9 mouse cellular contexts compared by ENCODE assay signal in genomic region chr7:19178035-19178434, GRCm38 (mm10). TPM values are rescaled to one million over a fixed set of nuclear protein-coding genes. Genes with fewer than 3 reads are reported as not detected.
DNase-seq lines count a peak whose midpoint lies in the region; ATAC-seq lines count a peak whose summit lies in the region.
"Had no signal": no experiment of that assay in that cellular context is flagged by ENCODE, and none has a peak within 500 bp of the region (broad histone marks: within the 10 kb centered on the region; RNA-seq: fewer than 3 reads in every experiment).

No protein-coding gene starts in this region.

- WGBS in heart, embryonic 15.5 days: 12% methylated on average over 18 of the region's 18 CpGs
- 7% methylated on average over 18 of the region's 18 CpGs for WGBS in forebrain, embryonic 11.5 days
- WGBS in liver, embryonic 12.5 days (ENCODE audit: insufficient replicate concordance): 12% methylated on average over 18 of the region's 18 CpGs

- no peaks in the 10 kb centered on the region for H3K9me3 ChIP-seq in heart, embryonic 15.5 days (replicated peaks)
- no peaks in the 10 kb centered on the region for H3K9me3 ChIP-seq in forebrain, embryonic 11.5 days (ENCODE audit: control insufficient read depth, low read length)
- no peaks in the 10 kb centered on the region for H3K9me3 ChIP-seq in liver, embryonic 12.5 days (replicated peaks)

- no peak overlapping the region for H3K27ac ChIP-seq in heart, embryonic 15.5 days
- H3K27ac ChIP-seq in forebrain, embryonic 11.5 days (ENCODE audit: low read depth, low read length): no peak overlapping the region
- H3K27ac ChIP-seq in liver, embryonic 12.5 days: no peak overlapping the region
- H3K27ac ChIP-seq: liver, embryonic 14.5 days had no signal

- no peaks in the 10 kb centered on the region for H3K36me3 ChIP-seq in heart, embryonic 15.5 days
- H3K36me3 ChIP-seq in forebrain, embryonic 11.5 days (ENCODE audit: control insufficient read depth, insufficient read depth, low read length): no peaks in the 10 kb centered on the region
- H3K36me3 ChIP-seq in liver, embryonic 12.5 days: no peaks in the 10 kb centered on the region

- intact Hi-C loops in heart, postnatal 10 days (cut with DNase I): loop anchor here (1.0 to 5.0 kb wide), 5 partner anchors 19 to 164 kb away; partner anchors contain the start of genes Ercc1, Ppm1n and Rtn2

- H3K9ac ChIP-seq in heart, embryonic 15.5 days: no peak overlapping the region
- no peak overlapping the region for H3K9ac ChIP-seq in forebrain, embryonic 11.5 days (ENCODE audit: low read length)
- no peak overlapping the region for H3K9ac ChIP-seq in liver, embryonic 12.5 days
- H3K9ac ChIP-seq: liver, embryonic 14.5 days had no signal

- H3K27me3 ChIP-seq in heart, embryonic 15.5 days: peaks cover 53% of the 10 kb centered on the region
- peaks cover 48% of the 10 kb centered on the region for H3K27me3 ChIP-seq in forebrain, embryonic 11.5 days (ENCODE audit: control insufficient read depth, insufficient read depth, low read length)
- H3K27me3 ChIP-seq in liver, embryonic 12.5 days (replicated peaks): peaks cover 73% of the 10 kb centered on the region

- no peak overlapping the region; the same call in 1 of the 2 replicates for H3K4me3 ChIP-seq in heart, embryonic 15.5 days
- H3K4me3 ChIP-seq in forebrain, embryonic 11.5 days (ENCODE audit: low read depth, low read length): no peak overlapping the region
- 0 out of 2 replicates have a peak overlapping the region, but pooled peaks have one; percentile 2 for H3K4me3 ChIP-seq in liver, embryonic 12.5 days

- no peak for ATAC-seq in heart, embryonic 15.5 days (replicated peaks; ENCODE audit: insufficient number of reproducible peaks, insufficient read depth, low FRiP score, low read depth)
- ATAC-seq in forebrain, embryonic 11.5 days (replicated peaks; ENCODE audit: low FRiP score): no peak
- no peak for ATAC-seq in liver, embryonic 12.5 days
- ATAC-seq in megakaryocyte-erythroid progenitor cell, adult 5-6 weeks (replicated peaks; ENCODE audit: low FRiP score, low TSS enrichment, poor library complexity, severe bottlenecking): no peak

- no peak for DNase-seq in heart, postnatal 10 days
- peak; percentile 83 for DNase-seq in brain, adult 2 months (ENCODE audit: low read depth, low spot score)
- DNase-seq in forebrain, embryonic 11.5 days (ENCODE audit: low spot score): peak; percentile 63
- no peak for DNase-seq in gastrocnemius, postnatal 10 days
- no peak for DNase-seq in Muller cell, postnatal 12 days (ENCODE audit: inconsistent ontology term)

- H3K4me1 ChIP-seq in heart, embryonic 15.5 days (replicated peaks): peaks cover 37% of the 10 kb centered on the region
- H3K4me1 ChIP-seq in forebrain, embryonic 11.5 days (replicated peaks; ENCODE audit: control insufficient read depth, insufficient read depth, low read length): peaks cover 9% of the 10 kb centered on the region
- H3K4me1 ChIP-seq in liver, embryonic 12.5 days: peaks cover 65% of the 10 kb centered on the region

- H3K4me2 ChIP-seq in heart, embryonic 15.5 days: 0 out of 2 replicates have a peak overlapping the region, but pooled peaks have one; percentile 3
- H3K4me2 ChIP-seq in forebrain, embryonic 11.5 days (ENCODE audit: low read depth, low read length, severe bottlenecking): peak overlapping the region; percentile 6; the same call in 1 of the 2 replicates
- peak overlapping the region; percentile 25; the same call in 1 of the 2 replicates for H3K4me2 ChIP-seq in liver, embryonic 12.5 days

RNA-seq across cellular contexts. Expression of gene Eml2, which starts 1.8 kb away (rescaled TPM):
- 18.9 and 21.0 TPM in 2 replicates for polyA plus RNA-seq in heart, embryonic 15.5 days (2015; fragmentation: Nextera tagmentation; extraction: Ambion mirVana)
- 10 to 100 TPM; 47.8 to 56.5 TPM for total RNA-seq in heart, postnatal 10 days (2021)
- 2.0 and 2.1 TPM in 2 replicates for polyA plus RNA-seq in forebrain, embryonic 11.5 days (2014; fragmentation: Nextera tagmentation; extraction: Ambion mirVana)
- 4.1 and 5.1 TPM in 2 replicates for polyA plus RNA-seq in liver, embryonic 12.5 days (2016; fragmentation: Nextera tagmentation; extraction: Ambion mirVana)
- total RNA-seq in megakaryocyte-erythroid progenitor cell, adult 5-6 weeks (2014; fragmentation: Nextera tagmentation): 4.8 and 11.4 TPM in 2 replicates
- total RNA-seq in megakaryocyte-erythroid progenitor cell, adult 5-6 weeks (2017): 4.8 and 6.6 TPM in 2 replicates
- total RNA-seq in gastrocnemius, postnatal 10 days (2021): 10 to 100 TPM; 14.9 to 17.6 TPM

RNA-seq across cellular contexts. Expression of gene Gipr, which starts 12.1 kb away (rescaled TPM):
- 73.8 and 73.9 TPM in 2 replicates for polyA plus RNA-seq in heart, embryonic 15.5 days (2015; fragmentation: Nextera tagmentation; extraction: Ambion mirVana)
- under 1 TPM; 0.50 to 0.69 TPM for total RNA-seq in heart, postnatal 10 days (2021)
- polyA plus RNA-seq in forebrain, embryonic 11.5 days (2014; fragmentation: Nextera tagmentation; extraction: Ambion mirVana): 0.56 and 0.75 TPM in 2 replicates
- polyA plus RNA-seq in liver, embryonic 12.5 days (2016; fragmentation: Nextera tagmentation; extraction: Ambion mirVana): 0.18 and 0.41 TPM in 2 replicates
- not detected in 2 replicates for total RNA-seq in megakaryocyte-erythroid progenitor cell, adult 5-6 weeks (2014; fragmentation: Nextera tagmentation)
- 0.95 TPM in 1 of 2 replicates, not detected in the other for total RNA-seq in megakaryocyte-erythroid progenitor cell, adult 5-6 weeks (2017)
- under 1 TPM in 1 of 2 experiments, not detected in 1; 0.14 TPM for total RNA-seq in gastrocnemius, postnatal 10 days (2021)

RNA-seq across cellular contexts. Expression of gene Snrpd2, which starts 28.5 kb away (rescaled TPM):
- 93.2 and 96.6 TPM in 2 replicates for polyA plus RNA-seq in heart, embryonic 15.5 days (2015; fragmentation: Nextera tagmentation; extraction: Ambion mirVana)
- total RNA-seq in heart, postnatal 10 days (2021): 10 to 100 TPM; 77.1 to 81.0 TPM
- polyA plus RNA-seq in forebrain, embryonic 11.5 days (2014; fragmentation: Nextera tagmentation; extraction: Ambion mirVana): 154 and 158 TPM in 2 replicates
- 97.8 and 98.3 TPM in 2 replicates for polyA plus RNA-seq in liver, embryonic 12.5 days (2016; fragmentation: Nextera tagmentation; extraction: Ambion mirVana)
- total RNA-seq in megakaryocyte-erythroid progenitor cell, adult 5-6 weeks (2014; fragmentation: Nextera tagmentation): 146 and 165 TPM in 2 replicates
- 80.7 and 93.4 TPM in 2 replicates for total RNA-seq in megakaryocyte-erythroid progenitor cell, adult 5-6 weeks (2017)
- 10 to 100 TPM; 72.9 to 77.4 TPM for total RNA-seq in gastrocnemius, postnatal 10 days (2021)

RNA-seq across cellular contexts. Expression of gene Qpctl, which starts 28.9 kb away (rescaled TPM):
- polyA plus RNA-seq in heart, embryonic 15.5 days (2015; fragmentation: Nextera tagmentation; extraction: Ambion mirVana): 8.8 and 10.0 TPM in 2 replicates
- total RNA-seq in heart, postnatal 10 days (2021): 1 to 10 TPM; 6.4 to 8.2 TPM
- polyA plus RNA-seq in forebrain, embryonic 11.5 days (2014; fragmentation: Nextera tagmentation; extraction: Ambion mirVana): 13.8 and 13.9 TPM in 2 replicates
- polyA plus RNA-seq in liver, embryonic 12.5 days (2016; fragmentation: Nextera tagmentation; extraction: Ambion mirVana): 4.9 and 5.5 TPM in 2 replicates
- 2.4 and 5.1 TPM in 2 replicates for total RNA-seq in megakaryocyte-erythroid progenitor cell, adult 5-6 weeks (2014; fragmentation: Nextera tagmentation)
- 1.1 and 5.5 TPM in 2 replicates for total RNA-seq in megakaryocyte-erythroid progenitor cell, adult 5-6 weeks (2017)
- 1 to 10 TPM; 5.0 to 5.5 TPM for total RNA-seq in gastrocnemius, postnatal 10 days (2021)

RNA-seq across cellular contexts. Expression of gene Gpr4, which starts 34.3 kb away (rescaled TPM):
- polyA plus RNA-seq in heart, embryonic 15.5 days (2015; fragmentation: Nextera tagmentation; extraction: Ambion mirVana): 2.1 and 2.2 TPM in 2 replicates
- 10 to 100 TPM; 11.4 to 11.8 TPM for total RNA-seq in heart, postnatal 10 days (2021)
- polyA plus RNA-seq in forebrain, embryonic 11.5 days (2014; fragmentation: Nextera tagmentation; extraction: Ambion mirVana): 1.6 and 2.5 TPM in 2 replicates
- polyA plus RNA-seq in liver, embryonic 12.5 days (2016; fragmentation: Nextera tagmentation; extraction: Ambion mirVana): 0.51 and 0.62 TPM in 2 replicates
- total RNA-seq in megakaryocyte-erythroid progenitor cell, adult 5-6 weeks (2014; fragmentation: Nextera tagmentation): 0.64 TPM in 1 of 2 replicates, not detected in the other
- not detected in 2 replicates for total RNA-seq in megakaryocyte-erythroid progenitor cell, adult 5-6 weeks (2017)
- 1 to 10 TPM; 2.3 to 3.4 TPM for total RNA-seq in gastrocnemius, postnatal 10 days (2021)

Comparison
In these comparisons a context has a peak if more than half of its experiments do, and no peak if none do; other contexts are left out.
1. DNase-seq: peak in brain, adult 2 months (single experiment) and forebrain, embryonic 11.5 days (single experiment); none in heart, postnatal 10 days (0 of 2), gastrocnemius, postnatal 10 days (single experiment) and Muller cell, postnatal 12 days (single experiment).
2. Peak in every context shown above with its lines, with median percentiles within 50 percentile points of each other: H3K4me2 ChIP-seq.